Mouse (Mus musculus) megakaryocyte-erythroid progenitor cell, adult 5-6 weeks (primary cell): ENCODE measurements around the gene Edem2. TPM values are rescaled to one million over a fixed set of nuclear protein-coding genes. Genes with fewer than 3 reads are reported as not detected.

Experiments used
- ATAC-seq: replicated peaks from 2 replicates; pipeline ENCODE4 v1.8.0; 2016; ENCODE audit warnings: mild to moderate bottlenecking, inconsistent platforms; ENCODE audit not compliant: severe bottlenecking, poor library complexity, low FRiP score, low TSS enrichment
- total RNA-seq, 2 experiments: library from RNA; stranded (forward) in 1 of 2; stranded (reverse) in 1 of 2; fragments of 200-1000, 215-1000 nt in 1 of 2; fragments of >200 nt in 1 of 2; fragmentation: Nextera tagmentation in 1 of 2; gene quantifications; 2 replicates each; pipeline ENCODE4 v1.2.3; 2014 to 2017

Gene Edem2
- total RNA-seq, 2 experiments from 2014 or later: 10.1 to 23.0 TPM

DNA sequence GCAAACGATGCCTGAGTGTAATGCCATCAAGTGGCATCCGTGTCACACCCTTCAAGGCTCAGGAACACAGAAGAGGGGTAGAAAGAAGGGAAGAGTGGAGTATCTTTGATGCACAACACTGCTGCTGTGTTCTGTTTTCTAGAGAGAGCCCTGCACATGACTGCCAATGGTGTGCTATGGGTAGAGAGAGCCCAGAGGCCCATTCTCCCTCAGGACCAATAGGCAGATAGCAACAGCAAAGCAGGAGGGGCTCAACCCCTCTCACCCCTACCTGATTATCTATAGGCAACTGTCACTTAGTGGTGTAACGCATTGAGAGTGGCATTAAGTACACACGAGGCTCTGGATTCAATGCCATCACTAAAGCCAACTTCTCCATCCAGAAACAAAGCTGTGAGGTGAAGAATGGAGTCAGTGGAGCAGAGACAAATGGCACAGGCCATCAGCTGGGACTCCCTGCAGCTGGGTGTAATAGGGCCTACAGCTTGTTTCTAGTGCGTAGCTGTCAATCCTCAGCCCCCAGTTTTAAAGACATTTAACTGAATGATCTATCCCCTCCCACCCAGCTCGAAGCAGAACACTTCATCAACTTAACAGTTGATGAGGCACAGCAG is 73.4 kb downstream of the Edem2 start:
- no peak for ATAC-seq

DNA sequence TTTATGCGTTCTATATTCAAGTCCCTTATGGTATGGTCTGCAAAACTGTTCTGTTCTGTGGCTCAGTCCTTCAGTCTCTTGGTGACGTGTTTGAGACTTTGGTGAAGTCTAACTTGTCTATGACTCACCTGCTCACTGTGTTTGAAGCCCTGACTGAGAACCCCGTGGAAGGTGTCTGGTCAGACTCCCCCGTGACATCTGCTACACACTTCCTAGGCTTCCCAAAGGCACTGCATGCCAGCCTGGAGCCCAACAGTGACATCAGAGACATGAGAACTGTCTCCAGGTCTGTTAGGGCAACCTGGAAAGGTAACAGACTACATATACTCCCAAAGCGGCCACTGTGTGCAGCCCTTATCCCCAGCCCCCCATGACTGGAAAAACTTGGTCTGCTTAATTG is 76.7 kb downstream of the Edem2 start:
- no peak for ATAC-seq

Other genes starting within 250 kb of the Edem2 start
- gene Acss2, start 211.5 kb downstream of the Edem2 start, total RNA-seq (2014; fragmentation: Nextera tagmentation): 33.7 and 36.7 TPM in 2 replicates
- gene Acss2, start 211.5 kb downstream of the Edem2 start, total RNA-seq (2017): 27.4 and 37.7 TPM in 2 replicates
- gene Ggt7, start 211.2 kb downstream of the Edem2 start, total RNA-seq (2014; fragmentation: Nextera tagmentation): not detected in 2 replicates
- gene Ggt7, start 211.2 kb downstream of the Edem2 start, total RNA-seq (2017): not detected in 2 replicates
- gene Gss, start 136.7 kb downstream of the Edem2 start, total RNA-seq (2014; fragmentation: Nextera tagmentation): 20.2 and 27.0 TPM in 2 replicates
- gene Gss, start 136.7 kb downstream of the Edem2 start, total RNA-seq (2017): 18.9 and 23.2 TPM in 2 replicates
- not detected in 2 replicates for gene Myh7b, start 118.3 kb downstream of the Edem2 start, total RNA-seq (2014; fragmentation: Nextera tagmentation)
- gene Myh7b, start 118.3 kb downstream of the Edem2 start, total RNA-seq (2017): not detected in 2 replicates
- gene Trpc4ap, start 37.1 kb downstream of the Edem2 start, total RNA-seq (2014; fragmentation: Nextera tagmentation): 86.6 and 122 TPM in 2 replicates
- gene Trpc4ap, start 37.1 kb downstream of the Edem2 start, total RNA-seq (2017): 45.2 and 61.0 TPM in 2 replicates
- gene Gm17581, start 6.4 kb upstream of the Edem2 start, total RNA-seq (2014; fragmentation: Nextera tagmentation): not detected in 2 replicates
- gene Gm17581, start 6.4 kb upstream of the Edem2 start, total RNA-seq (2017): not detected in 2 replicates
- gene Procr, start 21.6 kb upstream of the Edem2 start, total RNA-seq (2014; fragmentation: Nextera tagmentation): not detected in 2 replicates
- 1.4 TPM in 1 of 2 replicates, not detected in the other for gene Procr, start 21.6 kb upstream of the Edem2 start, total RNA-seq (2017)
- gene Mmp24, start 45.9 kb upstream of the Edem2 start, total RNA-seq (2014; fragmentation: Nextera tagmentation): not detected in 2 replicates
- 0.05 TPM in 1 of 2 replicates, not detected in the other for gene Mmp24, start 45.9 kb upstream of the Edem2 start, total RNA-seq (2017)
- gene BC029722, start 90.0 kb upstream of the Edem2 start, total RNA-seq (2014; fragmentation: Nextera tagmentation): 9.0 and 9.9 TPM in 2 replicates
- 4.4 and 10.3 TPM in 2 replicates for gene BC029722, start 90.0 kb upstream of the Edem2 start, total RNA-seq (2017)
- gene Eif6, start 97.5 kb upstream of the Edem2 start, total RNA-seq (2014; fragmentation: Nextera tagmentation): 234 and 280 TPM in 2 replicates
- gene Eif6, start 97.5 kb upstream of the Edem2 start, total RNA-seq (2017): 50.6 and 110 TPM in 2 replicates
- gene Fam83c, start 105.4 kb upstream of the Edem2 start, total RNA-seq (2014; fragmentation: Nextera tagmentation): not detected in 2 replicates
- gene Fam83c, start 105.4 kb upstream of the Edem2 start, total RNA-seq (2017): not detected in 2 replicates
- gene Uqcc1, start 200.8 kb upstream of the Edem2 start, total RNA-seq (2014; fragmentation: Nextera tagmentation): 33.6 and 42.4 TPM in 2 replicates
- 63.6 and 72.4 TPM in 2 replicates for gene Uqcc1, start 200.8 kb upstream of the Edem2 start, total RNA-seq (2017)
- gene Gm15557, start 211.3 kb upstream of the Edem2 start, total RNA-seq (2014; fragmentation: Nextera tagmentation): not detected in 2 replicates
- not detected in 2 replicates for gene Gm15557, start 211.3 kb upstream of the Edem2 start, total RNA-seq (2017)
- not detected in 2 replicates for gene Gdf5, start 215.9 kb upstream of the Edem2 start, total RNA-seq (2014; fragmentation: Nextera tagmentation)
- not detected in 2 replicates for gene Gdf5, start 215.9 kb upstream of the Edem2 start, total RNA-seq (2017)
- gene Cep250, start 227.0 kb upstream of the Edem2 start, total RNA-seq (2014; fragmentation: Nextera tagmentation): 22.0 and 26.1 TPM in 2 replicates
- gene Cep250, start 227.0 kb upstream of the Edem2 start, total RNA-seq (2017): 23.9 and 27.9 TPM in 2 replicates